Mouse (Mus musculus): ENCODE measurements around the gene Tank. TPM values are rescaled to one million over a fixed set of nuclear protein-coding genes. Genes with fewer than 3 reads are reported as not detected.

Tank gene
- polyA plus RNA-seq, 1 experiment from 2014 or later: 28.0 TPM

GRCm38 (mm10) chr2:61592095-61592494 is 13.7 kb downstream of the Tank start:
- 97% methylated on average over 3 of the region's 3 CpGs for WGBS
- Histone ChIP-seq H3K36me3 (ENCODE audit: control insufficient read depth, insufficient read depth, low read length) (no peaks in the 10 kb centered on the region), H3K4me3 (ENCODE audit: low read length) (no peak overlapping the region), H3K27ac (ENCODE audit: low read depth, low read length) (no peak overlapping the region), H3K9ac (ENCODE audit: low read depth, low read length) (no peak overlapping the region), H3K9me3 (ENCODE audit: control insufficient read depth, low read length) (no peaks in the 10 kb centered on the region), H3K4me2 (ENCODE audit: low read length) (no peak overlapping the region), H3K4me1 (ENCODE audit: control insufficient read depth, insufficient read depth, low read depth, low read length) (peaks cover 8% of the 10 kb centered on the region), H3K27me3 (replicated peaks; ENCODE audit: control insufficient read depth, insufficient read depth, low read length) (no peaks in the 10 kb centered on the region)
- no peak for ATAC-seq

GRCm38 (mm10) chr2:61592699-61593029 is 14.3 kb downstream of the Tank start:
- no peaks in the 10 kb centered on the region for H3K27me3 ChIP-seq (replicated peaks; ENCODE audit: control insufficient read depth, insufficient read depth, low read length)
- H3K9ac ChIP-seq (ENCODE audit: low read depth, low read length): no peak overlapping the region; the same call in 1 of the 2 replicates
- 17% methylated on average over 5 of the region's 5 CpGs for WGBS
- H3K27ac ChIP-seq (ENCODE audit: low read depth, low read length): no peak overlapping the region
- H3K9me3 ChIP-seq (ENCODE audit: control insufficient read depth, low read length): no peaks in the 10 kb centered on the region
- peak overlapping the region; percentile 86 for H3K4me2 ChIP-seq (ENCODE audit: low read length)
- ATAC-seq: no peak
- peak overlapping the region; percentile 67 for H3K4me3 ChIP-seq (ENCODE audit: low read length)
- peaks cover 8% of the 10 kb centered on the region for H3K4me1 ChIP-seq (ENCODE audit: control insufficient read depth, insufficient read depth, low read depth, low read length)
- H3K36me3 ChIP-seq (ENCODE audit: control insufficient read depth, insufficient read depth, low read length): no peaks in the 10 kb centered on the region

- Histone ChIP-seq H3K9me3 (ENCODE audit: control insufficient read depth, low read length) (no peaks in the 10 kb centered on the region), H3K9ac (ENCODE audit: low read depth, low read length) (peak overlapping the region; percentile 72), H3K4me1 (ENCODE audit: control insufficient read depth, insufficient read depth, low read depth, low read length) (peaks cover 8% of the 10 kb centered on the region), H3K4me3 (ENCODE audit: low read length) (peak overlapping the region; percentile 67), H3K27me3 (replicated peaks; ENCODE audit: control insufficient read depth, insufficient read depth, low read length) (no peaks in the 10 kb centered on the region), H3K4me2 (ENCODE audit: low read length) (peak overlapping the region; percentile 86), H3K27ac (ENCODE audit: low read depth, low read length) (peak overlapping the region; percentile 73), H3K36me3 (ENCODE audit: control insufficient read depth, insufficient read depth, low read length) (no peaks in the 10 kb centered on the region)
- ATAC-seq: peak; percentile 98
- 0% methylated on average over 57 of the region's 62 CpGs for WGBS
Measured at GRCm38 (mm10) chr2:61593030-61593811, 14.8 kb downstream of the Tank start.

DNA sequence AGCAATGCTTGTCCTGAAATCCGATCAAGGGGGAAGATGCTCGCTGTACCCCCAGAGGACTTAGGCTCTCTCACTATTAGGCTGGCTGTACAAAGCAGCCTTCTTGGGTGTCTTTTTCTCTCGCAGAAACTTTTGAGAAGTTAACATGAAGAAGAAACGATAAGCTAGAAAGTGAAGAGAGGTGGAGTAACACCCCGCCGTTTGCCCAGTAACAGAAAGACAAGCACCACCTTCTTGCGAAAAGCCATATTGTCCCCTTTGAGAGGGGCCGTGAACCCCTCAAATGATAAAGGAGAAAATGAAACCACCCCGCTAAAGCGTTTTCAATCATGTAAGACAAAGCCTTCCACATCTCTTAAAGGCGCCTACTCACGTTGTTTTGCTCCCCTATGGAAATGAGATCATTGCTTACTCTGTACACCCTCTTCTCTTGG is 15.5 kb downstream of the Tank start:
- Histone ChIP-seq H3K36me3 (ENCODE audit: control insufficient read depth, insufficient read depth, low read length) (no peaks in the 10 kb centered on the region), H3K27me3 (replicated peaks; ENCODE audit: control insufficient read depth, insufficient read depth, low read length) (no peaks in the 10 kb centered on the region), H3K9me3 (ENCODE audit: control insufficient read depth, low read length) (no peaks in the 10 kb centered on the region), H3K27ac (ENCODE audit: low read depth, low read length) (peak overlapping the region; percentile 73; the same call in 1 of the 2 replicates), H3K9ac (ENCODE audit: low read depth, low read length) (peak overlapping the region; percentile 72), H3K4me1 (ENCODE audit: control insufficient read depth, insufficient read depth, low read depth, low read length) (peaks cover 8% of the 10 kb centered on the region), H3K4me2 (ENCODE audit: low read length) (peak overlapping the region; percentile 86), H3K4me3 (ENCODE audit: low read length) (peak overlapping the region; percentile 67)
- no peak for ATAC-seq
- WGBS: under 1% methylated on average over 12 of the region's 12 CpGs

DNA sequence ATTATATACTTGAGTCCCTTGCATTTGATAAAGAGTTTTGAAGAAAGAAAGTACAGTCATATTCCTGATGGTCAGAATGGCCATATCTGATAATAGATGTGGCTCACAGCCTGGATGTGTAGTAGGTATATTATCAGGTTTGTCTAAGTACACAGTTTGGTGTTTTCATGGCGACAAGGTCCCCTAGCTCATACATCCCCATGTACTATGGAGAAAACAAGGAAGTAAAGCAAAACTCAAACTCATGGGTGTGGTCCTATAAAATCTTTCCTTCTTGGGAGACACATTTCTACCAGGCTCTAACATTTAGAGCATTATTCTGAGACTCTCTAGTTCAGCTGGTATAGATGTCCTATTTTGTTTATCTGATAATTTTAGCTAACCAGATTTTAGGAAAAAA is 21.3 kb downstream of the Tank start:
- Histone ChIP-seq H3K4me2 (ENCODE audit: low read length) (no peak overlapping the region), H3K27me3 (replicated peaks; ENCODE audit: control insufficient read depth, insufficient read depth, low read length) (no peaks in the 10 kb centered on the region), H3K4me3 (ENCODE audit: low read length) (no peak overlapping the region), H3K27ac (ENCODE audit: low read depth, low read length) (no peak overlapping the region), H3K4me1 (ENCODE audit: control insufficient read depth, insufficient read depth, low read depth, low read length) (no peaks in the 10 kb centered on the region), H3K36me3 (ENCODE audit: control insufficient read depth, insufficient read depth, low read length) (no peaks in the 10 kb centered on the region), H3K9me3 (ENCODE audit: control insufficient read depth, low read length) (no peaks in the 10 kb centered on the region), H3K9ac (ENCODE audit: low read depth, low read length) (no peak overlapping the region)
- ATAC-seq: no peak
- WGBS: 94% methylated on average over 1 of the region's 1 CpGs

GRCm38 (mm10) chr2:61603461-61603860 is 25.1 kb downstream of the Tank start:
- Histone ChIP-seq H3K4me3 (ENCODE audit: low read length) (no peak overlapping the region), H3K9ac (ENCODE audit: low read depth, low read length) (no peak overlapping the region), H3K36me3 (ENCODE audit: control insufficient read depth, insufficient read depth, low read length) (no peaks in the 10 kb centered on the region), H3K4me2 (ENCODE audit: low read length) (no peak overlapping the region), H3K4me1 (ENCODE audit: control insufficient read depth, insufficient read depth, low read depth, low read length) (no peaks in the 10 kb centered on the region), H3K27ac (ENCODE audit: low read depth, low read length) (no peak overlapping the region), H3K27me3 (replicated peaks; ENCODE audit: control insufficient read depth, insufficient read depth, low read length) (no peaks in the 10 kb centered on the region), H3K9me3 (ENCODE audit: control insufficient read depth, low read length) (no peaks in the 10 kb centered on the region)
- ATAC-seq: no peak
- 76% methylated on average over 3 of the region's 3 CpGs for WGBS

DNA sequence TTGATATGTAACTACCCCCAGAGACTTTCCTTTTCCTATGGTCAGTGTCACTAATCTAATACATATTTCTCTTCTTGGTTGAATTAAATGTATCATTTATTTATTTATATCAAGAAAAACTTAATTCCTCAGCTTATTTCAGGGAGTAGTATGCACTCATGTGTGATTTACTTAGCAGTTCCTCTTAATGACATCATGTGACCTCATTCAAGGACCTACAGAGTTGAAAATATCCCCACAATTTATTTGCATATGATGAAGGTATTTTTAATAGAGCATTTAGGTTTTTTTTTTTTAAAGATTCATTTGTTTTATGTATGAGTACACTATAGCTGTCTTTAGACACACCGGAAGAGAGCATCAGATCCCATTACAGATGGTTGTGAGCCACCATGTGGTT is 28.6 kb downstream of the Tank start:
- Histone ChIP-seq H3K27me3 (replicated peaks; ENCODE audit: control insufficient read depth, insufficient read depth, low read length) (no peaks in the 10 kb centered on the region), H3K4me2 (ENCODE audit: low read length) (no peak overlapping the region), H3K9ac (ENCODE audit: low read depth, low read length) (no peak overlapping the region), H3K4me3 (ENCODE audit: low read length) (no peak overlapping the region), H3K36me3 (ENCODE audit: control insufficient read depth, insufficient read depth, low read length) (no peaks in the 10 kb centered on the region), H3K4me1 (ENCODE audit: control insufficient read depth, insufficient read depth, low read depth, low read length) (no peaks in the 10 kb centered on the region), H3K27ac (ENCODE audit: low read depth, low read length) (no peak overlapping the region), H3K9me3 (ENCODE audit: control insufficient read depth, low read length) (no peaks in the 10 kb centered on the region)
- 94% methylated on average over 1 of the region's 1 CpGs for WGBS
- no peak for ATAC-seq

- no peak overlapping the region for H3K27ac ChIP-seq (ENCODE audit: low read depth, low read length)
Measured at GRCm38 (mm10) chr2:61623996-61624395, 45.6 kb downstream of the Tank start.

DNA sequence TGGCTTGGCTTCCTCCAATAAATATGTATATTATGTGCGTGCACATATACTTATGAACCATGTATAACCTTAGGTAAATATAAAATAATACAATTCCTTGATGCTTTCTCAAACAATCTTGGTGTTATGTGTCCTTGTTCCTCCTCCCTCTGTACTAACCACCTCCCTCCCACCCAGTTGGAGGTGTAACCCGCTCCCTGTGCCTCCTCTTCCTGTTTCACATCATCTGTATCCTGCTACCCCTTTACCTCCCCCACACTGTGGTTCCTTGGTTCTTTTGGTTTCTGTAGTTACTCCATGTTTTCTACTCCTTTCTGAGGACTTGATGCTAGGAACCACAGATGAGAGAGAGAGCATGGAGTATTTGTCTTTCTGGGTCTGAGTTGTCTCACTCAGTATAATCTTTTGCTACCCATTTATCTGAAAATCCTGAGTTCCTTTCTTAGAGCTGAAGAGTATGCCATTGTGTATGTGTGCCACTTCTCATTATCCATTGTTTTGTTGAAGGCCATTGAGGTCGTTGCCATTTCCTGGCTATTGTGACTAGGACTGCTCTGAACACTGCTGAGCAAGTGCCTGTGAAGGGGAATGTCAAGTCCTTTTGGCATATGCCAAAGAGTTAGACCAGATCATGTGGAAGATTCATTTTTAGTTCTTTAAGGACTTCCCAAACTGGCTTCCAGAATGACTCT is 52.6 kb downstream of the Tank start:
- no peak for ATAC-seq
- Histone ChIP-seq H3K4me2 (ENCODE audit: low read length) (no peak overlapping the region), H3K36me3 (ENCODE audit: control insufficient read depth, insufficient read depth, low read length) (0 out of 2 replicates have a peak, but pooled peaks cover 4% of the 10 kb centered on the region), H3K9ac (ENCODE audit: low read depth, low read length) (no peak overlapping the region), H3K9me3 (ENCODE audit: control insufficient read depth, low read length) (no peaks in the 10 kb centered on the region), H3K27ac (ENCODE audit: low read depth, low read length) (no peak overlapping the region), H3K4me1 (ENCODE audit: control insufficient read depth, insufficient read depth, low read depth, low read length) (no peaks in the 10 kb centered on the region), H3K4me3 (ENCODE audit: low read length) (no peak overlapping the region), H3K27me3 (replicated peaks; ENCODE audit: control insufficient read depth, insufficient read depth, low read length) (no peaks in the 10 kb centered on the region)
- WGBS: 80% methylated on average over 3 of the region's 3 CpGs

More at GRCm38 (mm10) chr2:61623996-61624395, 45.6 kb downstream of the Tank start:
- H3K4me3 ChIP-seq (ENCODE audit: low read length): no peak overlapping the region
- H3K4me2 ChIP-seq (ENCODE audit: low read length): no peak overlapping the region
- peaks cover 4% of the 10 kb centered on the region; the same call in 1 of the 2 replicates for H3K9me3 ChIP-seq (ENCODE audit: control insufficient read depth, low read length)
- no peaks in the 10 kb centered on the region for H3K4me1 ChIP-seq (ENCODE audit: control insufficient read depth, insufficient read depth, low read depth, low read length)
- H3K36me3 ChIP-seq (ENCODE audit: control insufficient read depth, insufficient read depth, low read length): 0 out of 2 replicates have a peak, but pooled peaks cover 8% of the 10 kb centered on the region
- no peak overlapping the region for H3K9ac ChIP-seq (ENCODE audit: low read depth, low read length)
- no peaks in the 10 kb centered on the region for H3K27me3 ChIP-seq (replicated peaks; ENCODE audit: control insufficient read depth, insufficient read depth, low read length)
- ATAC-seq: no peak
